Mouse (Mus musculus): ENCODE measurements at regions not wholly inside any gene's neighbourhood (a gene's known extent, or its start where the extent isn't known, plus 50 kb on each side); places are given as distances from the start of the nearest gene placed in this dataset.

- peak; percentile 53 for TF ChIP-seq CTCF (IDR thresholded peaks at IDR 0.05)
- H3K27ac ChIP-seq = no peak overlapping the region
- no peak for DNase-seq (ENCODE audit: extremely low spot score in 1 of 2, low spot score in 2 of 2)
- H3K4me3 ChIP-seq = no peak overlapping the region
- intact Hi-C loops (cut with DNase I) = loop anchor here (5.0 kb wide), 1 partner anchor 557 kb away; the partner anchor contains the start of gene Plxdc2
Observed at GRCm38 (mm10) chr2:16914633-16915032, 558.5 kb downstream of the Plxdc2 start.

GRCm38 (mm10) chr2:16929974-16930373, 573.9 kb downstream of the Plxdc2 start:
- no peak for TF ChIP-seq CTCF (IDR thresholded peaks at IDR 0.05)
- no peak overlapping the region for H3K4me3 ChIP-seq
- intact Hi-C loops (cut with DNase I) = no loop called here
- no peak overlapping the region for H3K27ac ChIP-seq
- no peak for DNase-seq (ENCODE audit: extremely low spot score in 1 of 2, low spot score in 2 of 2)

DNA sequence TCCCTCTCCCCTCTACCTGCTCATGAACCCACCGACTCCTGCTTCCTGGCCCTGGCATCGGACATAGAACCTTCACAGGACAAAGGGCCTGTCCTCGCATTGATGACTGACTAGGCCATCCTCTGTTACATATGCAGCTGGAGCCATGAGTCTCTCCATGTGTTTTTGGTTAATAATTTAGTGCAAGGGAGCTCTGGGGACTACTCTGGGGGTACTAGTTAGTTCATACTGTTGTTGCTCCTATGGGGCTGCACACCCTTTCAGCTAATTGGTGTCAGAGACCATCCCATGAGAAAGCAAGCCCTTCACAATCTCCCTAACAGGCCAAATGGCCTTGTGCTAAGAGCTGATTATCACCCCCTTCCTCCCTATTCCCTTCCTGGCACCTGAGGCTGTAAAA, 603.3 kb downstream of the Plxdc2 start:
- H3K27ac ChIP-seq = no peak overlapping the region
- intact Hi-C loops (cut with DNase I) = no loop called here
- no peak for TF ChIP-seq CTCF (IDR thresholded peaks at IDR 0.05)
- DNase-seq (ENCODE audit: extremely low spot score in 1 of 2, low spot score in 2 of 2) = no peak
- no peak overlapping the region for H3K4me3 ChIP-seq

DNA sequence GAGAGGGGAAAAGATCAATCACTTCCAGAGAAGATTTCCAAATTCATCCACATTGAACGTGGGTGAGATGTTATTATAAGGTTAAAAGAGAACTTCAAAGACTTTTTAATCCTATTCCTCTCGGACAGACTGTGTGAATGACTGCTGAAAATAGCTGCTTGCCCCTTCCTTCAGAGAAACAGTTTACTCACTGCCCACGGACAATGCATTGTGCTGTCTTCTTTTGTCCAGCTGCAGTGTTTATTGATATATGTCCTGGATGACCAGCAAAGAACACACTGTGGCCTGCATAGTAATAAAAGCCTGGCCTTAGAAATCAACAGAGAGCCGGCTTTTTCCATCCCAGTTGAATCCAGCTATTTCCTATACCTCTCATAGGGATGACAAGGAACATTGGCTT, 621.3 kb downstream of the Plxdc2 start:
- no peak for TF ChIP-seq CTCF (IDR thresholded peaks at IDR 0.05)
- intact Hi-C loops (cut with DNase I) = no loop called here

GRCm38 (mm10) chr2:16982823-16983222, 626.7 kb downstream of the Plxdc2 start:
- intact Hi-C loops (cut with DNase I) = no loop called here

More for the DNA sequence above, 621.3 kb downstream of the Plxdc2 start:
- Histone ChIP-seq H3K27ac (no peak overlapping the region), H3K4me3 (no peak overlapping the region)
- no peak for DNase-seq (ENCODE audit: extremely low spot score in 1 of 2, low spot score in 2 of 2)

GRCm38 (mm10) chr2:16983583-16984221, 627.6 kb downstream of the Plxdc2 start:
- intact Hi-C loops (cut with DNase I) = no loop called here
- DNase-seq (ENCODE audit: extremely low spot score in 1 of 2, low spot score in 2 of 2) = no peak
- Histone ChIP-seq H3K4me3 (no peak overlapping the region), H3K27ac (no peak overlapping the region)
- TF ChIP-seq CTCF (IDR thresholded peaks at IDR 0.05) = no peak

More at GRCm38 (mm10) chr2:16982823-16983222, 626.7 kb downstream of the Plxdc2 start:
- TF ChIP-seq CTCF (IDR thresholded peaks at IDR 0.05) = no peak
- Histone ChIP-seq H3K27ac (no peak overlapping the region), H3K4me3 (no peak overlapping the region)
- no peak for DNase-seq (ENCODE audit: extremely low spot score in 1 of 2, low spot score in 2 of 2)

Small RNA genes lying in the stretch of these regions (microRNA-seq; reads per million reads assigned to microRNA genes)
- 0 reads per million in 2 experiments for gene Gm24933

Measured in left cerebral cortex, adult 2 months (tissue).